Mouse (Mus musculus): ENCODE data around the gene Mprip. TPM values are rescaled to one million over a fixed set of nuclear protein-coding genes. Genes with fewer than 3 reads are reported as not detected.
"Not testable (repeated sequence)": the region's sequence is repeated elsewhere in the genome, so short reads cannot be mapped to it uniquely, and the experiment has no call there.

The Mprip gene
- 128 and 145 TPM in 2 replicates for polyA plus RNA-seq (2014; fragmentation: Nextera tagmentation; extraction: Ambion mirVana)

DNA sequence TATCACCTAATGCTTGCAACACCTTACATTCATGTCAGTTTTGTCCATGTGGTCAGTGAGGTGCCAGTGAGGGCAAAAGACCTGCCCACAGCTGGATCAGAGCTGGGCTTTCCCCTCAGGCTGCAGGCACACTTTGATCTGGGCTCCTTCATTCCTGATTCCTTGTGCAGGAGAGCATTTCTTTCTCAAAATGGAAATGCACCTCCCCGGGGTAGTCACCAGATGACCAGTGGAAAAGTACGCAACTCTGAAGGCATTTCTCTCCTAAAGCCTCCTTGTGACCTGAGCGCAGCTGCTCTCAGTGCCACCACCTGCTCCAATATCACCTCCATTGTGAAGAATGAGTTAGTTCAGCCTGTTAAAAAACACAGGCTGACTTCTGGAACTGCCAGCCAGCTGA is at the start of gene Mprip:
Gene Mprip, plus strand, starts transcription at position 301 of the 400 bp plus-strand sequence.
- DNase-seq (no peak), ATAC-seq (ENCODE audit: insufficient read depth) (no peak)
- peak within 1 kb of the TSS; percentile 79 for H3K4me2 ChIP-seq
- no peaks in the 10 kb centered on the region for H3K27me3 ChIP-seq (ENCODE audit: insufficient read depth, low read length)
- H3K36me3 ChIP-seq (ENCODE audit: insufficient read depth), result peaks cover 5% of the 10 kb centered on the region; the same call in 1 of the 2 replicates
- H3K27ac ChIP-seq (ENCODE audit: low read depth), result peak within 1 kb of the TSS; percentile 80
- WGBS, result 80% methylated on average over 3 of the region's 3 CpGs
- H3K4me3 ChIP-seq (ENCODE audit: low read depth, low read length), result peak within 1 kb of the TSS; percentile 77
- no peaks in the 10 kb centered on the region for H3K9me3 ChIP-seq (ENCODE audit: low read depth, low read length)
- H3K9ac ChIP-seq, result peak within 1 kb of the TSS; percentile 85
- TF ChIP-seq CTCF (IDR thresholded peaks at IDR 0.05; ENCODE audit: low read depth), result no peak
- H3K4me1 ChIP-seq (ENCODE audit: insufficient read depth), result peaks cover 24% of the 10 kb centered on the region

DNA sequence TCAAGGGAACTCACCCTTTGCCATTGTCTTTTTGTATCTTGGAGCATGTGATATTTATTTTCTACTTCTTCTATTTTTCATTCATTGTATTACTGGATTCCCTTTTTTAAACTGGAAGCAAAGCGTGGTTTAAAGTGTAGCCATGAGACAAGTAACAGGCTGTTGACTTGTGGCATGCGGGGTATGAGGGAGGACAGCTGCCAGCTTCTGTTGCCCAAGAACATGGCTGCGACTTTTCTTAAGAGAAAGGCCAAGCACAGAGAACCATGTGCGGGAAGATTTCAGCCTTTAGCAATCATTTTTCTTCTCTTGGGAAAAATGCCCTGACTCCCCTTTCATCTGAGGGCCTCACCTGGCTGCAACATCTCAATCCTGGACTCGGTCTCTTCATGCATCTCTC is 49.5 kb upstream of the Mprip start:
- 52% methylated on average over 5 of the region's 5 CpGs for WGBS
- peak; percentile 45 for DNase-seq
- Histone ChIP-seq H3K27me3 (ENCODE audit: insufficient read depth, low read length) (no peaks in the 10 kb centered on the region), H3K4me2 (no peak overlapping the region), H3K9me3 (ENCODE audit: low read depth, low read length) (no peaks in the 10 kb centered on the region), H3K36me3 (ENCODE audit: insufficient read depth) (no peaks in the 10 kb centered on the region), H3K27ac (ENCODE audit: low read depth) (no peak overlapping the region), H3K4me3 (ENCODE audit: low read depth, low read length) (no peak overlapping the region), H3K9ac (no peak overlapping the region), H3K4me1 (ENCODE audit: insufficient read depth) (no peaks in the 10 kb centered on the region)
- TF ChIP-seq CTCF (IDR thresholded peaks at IDR 0.05; ENCODE audit: low read depth), result no peak
- no peak for ATAC-seq (ENCODE audit: insufficient read depth)

DNA sequence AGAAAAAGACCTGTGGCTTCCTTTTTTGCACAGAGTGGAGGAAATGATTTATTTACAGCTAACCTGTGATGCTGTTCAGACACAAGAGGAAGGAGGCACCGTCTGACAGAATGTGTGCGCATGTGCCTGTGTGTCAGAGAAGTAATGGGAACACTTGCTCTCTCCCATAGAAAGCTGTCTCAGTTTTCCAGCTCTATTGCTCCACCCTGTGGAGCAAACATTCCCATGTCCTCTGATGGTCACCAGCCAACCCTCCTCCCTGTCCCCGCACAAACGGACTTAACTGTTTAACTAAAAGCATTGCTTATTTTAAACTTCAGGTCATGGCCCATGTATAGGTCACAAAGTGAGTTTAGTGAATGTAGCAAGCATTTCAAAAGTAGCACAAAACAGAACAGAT is 47.0 kb upstream of the Mprip start:
- TF ChIP-seq CTCF (IDR thresholded peaks at IDR 0.05; ENCODE audit: low read depth), result peak; percentile 53
- WGBS, result 16% methylated on average over 4 of the region's 4 CpGs

DNA sequence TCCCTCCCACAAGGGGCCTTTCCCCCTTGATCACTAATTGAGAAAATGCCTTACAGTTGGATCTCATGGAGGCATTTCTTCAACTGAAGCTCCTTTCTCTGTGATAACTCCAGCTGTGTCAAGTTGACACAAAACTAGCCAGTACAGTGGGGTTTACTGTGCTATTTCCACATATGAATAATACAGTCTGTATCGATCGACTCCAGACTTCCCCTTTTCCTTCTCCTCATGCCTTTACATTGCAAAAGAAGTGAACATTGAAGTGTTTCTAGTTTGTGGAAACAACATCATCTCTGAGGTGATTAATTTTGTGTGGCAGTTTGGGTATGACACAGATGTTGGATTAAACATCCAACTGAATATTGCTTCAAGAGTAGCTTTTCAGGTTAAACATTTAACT is 44.1 kb upstream of the Mprip start:
- not testable (repeated sequence) for DNase-seq; H3K27ac ChIP-seq (ENCODE audit: low read depth); H3K36me3 ChIP-seq (ENCODE audit: insufficient read depth); H3K9ac ChIP-seq; H3K4me2 ChIP-seq; H3K27me3 ChIP-seq (ENCODE audit: insufficient read depth, low read length); H3K4me3 ChIP-seq (ENCODE audit: low read depth, low read length); H3K4me1 ChIP-seq (ENCODE audit: insufficient read depth); H3K9me3 ChIP-seq (ENCODE audit: low read depth, low read length); ATAC-seq (ENCODE audit: insufficient read depth)
- 91% methylated on average over 2 of the region's 2 CpGs for WGBS

More for the DNA sequence above, 47.0 kb upstream of the Mprip start:
- ATAC-seq (ENCODE audit: insufficient read depth) (no peak), DNase-seq (peak; percentile 75)
- Histone ChIP-seq H3K4me1 (ENCODE audit: insufficient read depth) (no peaks in the 10 kb centered on the region), H3K4me2 (no peak overlapping the region), H3K9me3 (ENCODE audit: low read depth, low read length) (no peaks in the 10 kb centered on the region), H3K27me3 (ENCODE audit: insufficient read depth, low read length) (no peaks in the 10 kb centered on the region), H3K4me3 (ENCODE audit: low read depth, low read length) (no peak overlapping the region), H3K27ac (ENCODE audit: low read depth) (no peak overlapping the region), H3K9ac (no peak overlapping the region), H3K36me3 (ENCODE audit: insufficient read depth) (no peaks in the 10 kb centered on the region)

DNA sequence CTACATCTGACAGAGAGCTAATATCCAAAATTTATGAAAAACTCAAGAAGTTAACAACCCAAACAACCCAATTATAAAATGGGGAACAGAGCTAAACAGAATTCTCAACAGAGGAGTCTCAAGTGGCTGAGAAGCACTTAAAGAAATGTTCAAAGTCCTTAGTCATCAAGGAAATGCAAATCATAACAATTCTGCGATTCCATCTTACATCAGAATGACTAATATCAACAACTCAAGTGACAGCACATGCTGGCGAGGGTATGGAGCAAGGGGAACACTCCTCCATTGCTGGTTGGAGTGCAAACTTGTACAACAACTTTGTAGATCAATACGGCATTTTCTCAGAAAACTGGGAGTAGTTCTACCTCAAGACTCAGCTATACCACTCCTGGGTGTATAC is 38.9 kb upstream of the Mprip start:
- H3K4me1 ChIP-seq (ENCODE audit: insufficient read depth), result peaks cover 2% of the 10 kb centered on the region; the same call in 1 of the 2 replicates
- no peak for DNase-seq

DNA sequence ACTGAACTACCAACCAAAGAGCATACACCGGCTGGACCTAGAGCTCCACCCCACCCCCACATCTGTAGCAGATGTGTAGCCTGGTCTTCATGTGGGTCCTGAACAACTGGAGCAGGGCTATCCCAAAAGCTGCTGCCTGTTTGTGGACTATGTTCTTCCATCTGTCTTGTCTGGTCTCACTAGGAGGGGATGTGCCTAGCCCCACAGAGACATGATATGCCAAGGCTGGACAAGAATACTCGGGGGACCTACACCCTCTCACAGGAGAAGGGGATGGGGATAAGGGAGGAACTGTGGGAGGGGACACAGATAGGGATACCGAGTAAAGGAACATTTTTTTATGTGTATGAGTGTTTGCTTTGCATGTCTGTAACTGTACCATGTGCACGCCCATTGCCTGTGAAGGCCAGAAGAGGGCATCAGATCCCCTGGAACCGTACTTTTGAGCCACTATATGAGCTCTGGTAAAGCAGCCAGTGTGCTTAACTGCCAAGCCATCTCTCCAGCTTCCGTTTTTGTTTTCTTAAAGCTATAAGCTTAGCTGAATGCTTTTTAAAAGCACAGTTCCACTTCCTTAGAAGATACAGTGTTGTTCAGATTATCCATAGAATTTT is 37.0 kb upstream of the Mprip start:
- Histone ChIP-seq H3K4me2 (no peak overlapping the region), H3K9me3 (ENCODE audit: low read depth, low read length) (no peaks in the 10 kb centered on the region), H3K4me1 (ENCODE audit: insufficient read depth) (peaks cover 2% of the 10 kb centered on the region; the same call in 1 of the 2 replicates), H3K27me3 (ENCODE audit: insufficient read depth, low read length) (no peaks in the 10 kb centered on the region), H3K27ac (ENCODE audit: low read depth) (no peak overlapping the region), H3K4me3 (ENCODE audit: low read depth, low read length) (no peak overlapping the region), H3K36me3 (ENCODE audit: insufficient read depth) (no peaks in the 10 kb centered on the region), H3K9ac (no peak overlapping the region)
- peak; percentile 89 for TF ChIP-seq CTCF (IDR thresholded peaks at IDR 0.05; ENCODE audit: low read depth)
- WGBS, result 24% methylated on average over 6 of the region's 6 CpGs
- peak; percentile 89 for DNase-seq
- peak; percentile 84 for ATAC-seq (ENCODE audit: insufficient read depth)

More for the DNA sequence above, 38.9 kb upstream of the Mprip start:
- no peak overlapping the region for H3K4me3 ChIP-seq (ENCODE audit: low read depth, low read length)
- H3K9ac ChIP-seq, result no peak overlapping the region
- 48% methylated on average over 3 of the region's 3 CpGs for WGBS
- no peak for TF ChIP-seq CTCF (IDR thresholded peaks at IDR 0.05; ENCODE audit: low read depth)
- H3K36me3 ChIP-seq (ENCODE audit: insufficient read depth), result no peaks in the 10 kb centered on the region
- no peak overlapping the region for H3K4me2 ChIP-seq
- no peaks in the 10 kb centered on the region for H3K27me3 ChIP-seq (ENCODE audit: insufficient read depth, low read length)
- no peak for ATAC-seq (ENCODE audit: insufficient read depth)
- H3K27ac ChIP-seq (ENCODE audit: low read depth), result no peak overlapping the region
- H3K9me3 ChIP-seq (ENCODE audit: low read depth, low read length), result no peaks in the 10 kb centered on the region

DNA sequence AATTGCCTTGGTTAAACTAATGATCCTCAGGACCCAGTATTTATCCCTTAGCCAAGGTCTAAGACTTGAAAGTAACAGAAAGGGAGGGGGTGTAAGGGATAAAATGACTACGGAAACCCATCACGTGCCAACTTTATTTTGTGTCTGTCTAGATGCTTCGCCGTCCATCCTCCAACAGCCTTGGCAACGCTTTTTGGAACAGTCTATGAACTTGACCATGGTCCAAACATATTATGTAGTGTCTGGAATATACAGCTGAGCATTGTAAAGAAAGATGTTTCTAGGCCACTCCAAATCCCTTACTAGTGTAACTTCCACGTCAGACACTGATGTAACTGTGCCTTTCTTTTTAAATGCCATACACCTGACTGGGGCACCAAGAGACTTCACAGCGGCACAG is 34.9 kb upstream of the Mprip start:
- no peak overlapping the region for H3K9ac ChIP-seq
- H3K36me3 ChIP-seq (ENCODE audit: insufficient read depth), result no peaks in the 10 kb centered on the region
- H3K27me3 ChIP-seq (ENCODE audit: insufficient read depth, low read length), result no peaks in the 10 kb centered on the region
- peaks cover 2% of the 10 kb centered on the region; the same call in 1 of the 2 replicates for H3K4me1 ChIP-seq (ENCODE audit: insufficient read depth)
- ATAC-seq (ENCODE audit: insufficient read depth) (no peak), DNase-seq (peak; percentile 72)
- no peak overlapping the region for H3K4me2 ChIP-seq
- no peaks in the 10 kb centered on the region for H3K9me3 ChIP-seq (ENCODE audit: low read depth, low read length)
- H3K27ac ChIP-seq (ENCODE audit: low read depth), result no peak overlapping the region
- TF ChIP-seq CTCF (IDR thresholded peaks at IDR 0.05; ENCODE audit: low read depth), result no peak
- H3K4me3 ChIP-seq (ENCODE audit: low read depth, low read length), result no peak overlapping the region
- 64% methylated on average over 7 of the region's 7 CpGs for WGBS
